Mouse (Mus musculus): Measurements from ENCODE around the gene Jmjd1c. TPM values are rescaled to one million over a fixed set of nuclear protein-coding genes. Genes with fewer than 3 reads are reported as not detected.
A peak's percentile ranks its signal among the peaks of the same experiment; 100 is the strongest.

The Jmjd1c gene
- polyA plus RNA-seq, 1 experiment from 2014 or later: 33.5 TPM

DNA sequence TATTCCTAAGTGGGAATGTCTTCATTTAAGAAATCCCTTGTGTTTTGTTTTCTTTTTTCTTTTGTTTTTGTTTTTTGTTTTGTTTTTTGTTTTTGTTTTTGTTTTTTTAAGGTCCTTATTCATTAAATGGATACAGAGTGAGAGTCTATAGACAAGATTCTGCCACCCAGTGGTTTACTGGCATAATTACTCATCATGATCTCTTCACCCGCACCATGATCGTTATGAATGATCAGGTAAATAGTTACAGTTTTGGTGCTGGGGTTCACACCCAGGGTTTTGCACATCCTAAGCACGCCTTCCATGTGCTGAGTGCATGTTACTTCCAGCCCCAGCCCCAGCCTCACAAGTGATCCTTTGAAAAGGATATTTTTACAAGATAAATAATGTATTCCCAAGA lies 120.9 kb downstream of the Jmjd1c start:
- WGBS: 85% methylated on average over 3 of the region's 3 CpGs
- H3K9me3 ChIP-seq (replicated peaks): no peaks in the 10 kb centered on the region
- H3K27me3 ChIP-seq: no peaks in the 10 kb centered on the region
- ATAC-seq (replicated peaks; ENCODE audit: insufficient number of reproducible peaks, insufficient read depth, low FRiP score, low read depth): no peak
- H3K9ac ChIP-seq: no peak overlapping the region
- no peak overlapping the region for H3K4me2 ChIP-seq
- no peak overlapping the region for H3K27ac ChIP-seq
- peaks cover 18% of the 10 kb centered on the region for H3K4me1 ChIP-seq (replicated peaks)
- H3K4me3 ChIP-seq: no peak overlapping the region
- H3K36me3 ChIP-seq: peaks cover 27% of the 10 kb centered on the region

DNA sequence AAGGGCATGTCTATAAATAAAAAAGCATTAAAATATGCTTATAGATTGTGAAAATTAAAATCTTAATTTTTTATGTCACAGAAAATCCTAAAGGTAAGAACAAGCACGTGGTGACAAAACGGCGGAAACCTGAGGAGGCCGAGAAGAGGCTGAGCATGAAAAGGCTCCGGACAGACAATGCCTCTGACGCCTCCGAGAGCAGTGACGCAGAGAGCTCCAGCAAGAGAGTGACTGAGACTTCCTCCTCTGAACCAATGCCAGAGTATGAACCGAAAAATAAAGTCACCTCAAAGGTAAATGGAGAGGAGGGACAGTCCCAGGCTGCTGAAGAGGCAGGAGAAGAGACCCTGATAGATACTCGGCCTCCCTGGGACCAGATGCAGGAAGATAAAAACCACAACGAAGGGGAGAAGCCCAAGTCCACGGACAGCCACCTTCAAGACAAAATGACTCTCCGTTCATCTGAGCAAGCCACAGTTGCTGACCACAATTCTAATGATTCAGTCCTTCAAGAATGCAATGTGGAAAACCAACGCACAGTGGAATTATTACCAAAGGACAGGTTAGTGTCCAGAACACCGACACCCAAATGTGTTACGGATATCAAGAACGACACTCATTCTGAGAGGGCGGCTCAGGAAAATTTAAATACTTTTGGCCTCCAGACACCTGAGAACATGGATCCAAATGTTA lies 123.1 kb downstream of the Jmjd1c start:
- Histone ChIP-seq H3K4me2 (no peak overlapping the region), H3K9me3 (replicated peaks) (no peaks in the 10 kb centered on the region), H3K4me1 (replicated peaks) (peaks cover 18% of the 10 kb centered on the region), H3K27ac (no peak overlapping the region), H3K4me3 (no peak overlapping the region), H3K27me3 (no peaks in the 10 kb centered on the region), H3K9ac (no peak overlapping the region), H3K36me3 (peaks cover 27% of the 10 kb centered on the region)
- no peak for ATAC-seq (replicated peaks; ENCODE audit: insufficient number of reproducible peaks, insufficient read depth, low FRiP score, low read depth)
- 86% methylated on average over 18 of the region's 18 CpGs for WGBS

DNA sequence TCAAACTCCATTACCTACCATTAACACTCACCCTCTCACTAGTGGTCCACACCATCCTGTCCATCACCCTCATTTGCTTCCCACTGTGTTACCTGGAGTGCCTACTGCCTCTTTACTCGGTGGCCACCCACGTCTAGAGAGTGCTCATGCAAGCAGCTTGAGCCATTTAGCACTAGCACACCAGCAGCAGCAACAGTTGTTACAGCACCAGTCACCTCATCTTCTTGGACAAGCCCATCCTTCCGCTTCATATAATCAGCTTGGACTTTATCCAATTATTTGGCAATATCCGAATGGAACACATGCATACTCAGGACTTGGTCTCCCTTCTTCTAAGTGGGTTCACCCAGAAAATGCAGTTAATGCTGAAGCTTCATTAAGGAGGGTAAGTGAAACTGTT lies 124.3 kb downstream of the Jmjd1c start:
- Histone ChIP-seq H3K9me3 (replicated peaks) (no peaks in the 10 kb centered on the region), H3K4me3 (no peak overlapping the region), H3K4me1 (replicated peaks) (peaks cover 18% of the 10 kb centered on the region), H3K4me2 (no peak overlapping the region), H3K27me3 (no peaks in the 10 kb centered on the region), H3K27ac (no peak overlapping the region), H3K9ac (no peak overlapping the region), H3K36me3 (peaks cover 34% of the 10 kb centered on the region)
- WGBS: 71% methylated on average over 4 of the region's 4 CpGs
- no peak for ATAC-seq (replicated peaks; ENCODE audit: insufficient number of reproducible peaks, insufficient read depth, low FRiP score, low read depth)

DNA sequence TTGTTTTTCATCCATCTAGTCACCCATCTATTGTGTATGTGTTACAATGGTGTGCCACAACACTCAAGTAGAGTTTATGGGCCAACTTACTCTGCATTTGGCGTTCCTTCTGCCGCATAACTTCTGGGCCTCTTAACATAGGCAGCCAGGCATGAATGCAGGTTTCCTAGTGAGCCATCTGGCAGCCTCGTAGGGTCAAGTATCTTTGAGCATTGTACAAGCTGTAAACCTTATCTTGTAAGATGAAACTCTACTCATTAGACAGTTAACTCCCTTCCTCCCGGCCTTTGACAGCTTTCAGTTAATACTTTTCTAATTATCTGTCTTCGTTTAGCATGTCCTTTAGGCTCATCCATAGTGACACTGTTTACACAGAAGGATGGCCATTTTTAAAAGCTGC lies 125.4 kb downstream of the Jmjd1c start:
- H3K27me3 ChIP-seq: no peaks in the 10 kb centered on the region
- no peak overlapping the region for H3K4me3 ChIP-seq
- WGBS: 34% methylated on average over 5 of the region's 5 CpGs
- H3K27ac ChIP-seq: peak overlapping the region; percentile 20; the same call in 1 of the 2 replicates
- H3K4me1 ChIP-seq (replicated peaks): peaks cover 25% of the 10 kb centered on the region
- H3K36me3 ChIP-seq: peaks cover 36% of the 10 kb centered on the region
- H3K9ac ChIP-seq: no peak overlapping the region
- H3K4me2 ChIP-seq: no peak overlapping the region
- ATAC-seq (replicated peaks; ENCODE audit: insufficient number of reproducible peaks, insufficient read depth, low FRiP score, low read depth): no peak
- H3K9me3 ChIP-seq (replicated peaks): no peaks in the 10 kb centered on the region

DNA sequence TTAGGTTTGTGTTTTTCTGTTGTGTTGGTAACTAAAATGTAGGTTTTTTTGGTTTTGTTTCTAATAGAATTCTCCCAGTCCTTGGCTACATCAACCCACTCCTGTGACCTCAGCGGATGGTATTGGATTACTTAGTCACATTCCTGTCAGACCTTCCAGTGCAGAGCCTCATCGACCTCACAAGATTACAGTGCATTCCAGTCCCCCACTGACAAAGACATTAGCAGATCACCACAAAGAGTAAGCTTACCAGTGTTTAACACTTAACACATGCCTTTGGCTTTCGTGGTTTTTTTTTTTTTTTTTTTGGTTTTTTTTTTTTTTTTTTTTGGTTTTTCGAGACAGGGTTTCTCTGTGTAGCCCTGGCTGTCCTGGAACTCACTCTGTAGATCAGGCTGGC lies 128.0 kb downstream of the Jmjd1c start:
- 35% methylated on average over 4 of the region's 4 CpGs for WGBS
- no peak overlapping the region for H3K4me2 ChIP-seq
- no peaks in the 10 kb centered on the region for H3K27me3 ChIP-seq
- H3K4me3 ChIP-seq: no peak overlapping the region
- H3K36me3 ChIP-seq: peaks cover 25% of the 10 kb centered on the region
- H3K27ac ChIP-seq: no peak overlapping the region
- peaks cover 31% of the 10 kb centered on the region for H3K4me1 ChIP-seq (replicated peaks)
- ATAC-seq (replicated peaks; ENCODE audit: insufficient number of reproducible peaks, insufficient read depth, low FRiP score, low read depth): no peak
- H3K9me3 ChIP-seq (replicated peaks): no peaks in the 10 kb centered on the region
- H3K9ac ChIP-seq: no peak overlapping the region

DNA sequence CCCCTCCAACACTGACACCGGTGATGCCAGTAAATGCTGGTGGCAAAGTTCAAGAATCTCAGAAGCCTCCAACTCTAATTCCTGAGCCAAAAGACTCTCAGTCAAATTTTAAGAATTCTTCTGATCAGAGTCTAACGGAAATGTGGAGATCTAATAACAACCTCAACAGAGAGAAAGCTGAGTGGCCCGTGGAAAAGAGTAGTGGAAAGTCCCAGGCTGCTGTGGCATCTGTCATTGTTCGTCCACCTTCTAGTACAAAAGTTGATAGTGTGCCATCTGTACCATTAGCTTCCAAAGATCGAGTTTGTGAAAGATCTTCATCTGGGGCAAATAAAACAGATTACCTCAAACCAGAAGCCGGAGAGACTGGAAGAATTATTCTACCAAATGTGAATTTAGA lies 129.6 kb downstream of the Jmjd1c start:
- H3K36me3 ChIP-seq: peaks cover 12% of the 10 kb centered on the region
- H3K4me3 ChIP-seq: no peak overlapping the region
- 74% methylated on average over 6 of the region's 6 CpGs for WGBS
- no peaks in the 10 kb centered on the region for H3K9me3 ChIP-seq (replicated peaks)
- H3K27ac ChIP-seq: peak overlapping the region; percentile 51; the same call in 1 of the 2 replicates
- H3K4me2 ChIP-seq: no peak overlapping the region
- H3K9ac ChIP-seq: no peak overlapping the region
- no peaks in the 10 kb centered on the region for H3K27me3 ChIP-seq
- H3K4me1 ChIP-seq (replicated peaks): peaks cover 33% of the 10 kb centered on the region
- no peak for ATAC-seq (replicated peaks; ENCODE audit: insufficient number of reproducible peaks, insufficient read depth, low FRiP score, low read depth)

DNA sequence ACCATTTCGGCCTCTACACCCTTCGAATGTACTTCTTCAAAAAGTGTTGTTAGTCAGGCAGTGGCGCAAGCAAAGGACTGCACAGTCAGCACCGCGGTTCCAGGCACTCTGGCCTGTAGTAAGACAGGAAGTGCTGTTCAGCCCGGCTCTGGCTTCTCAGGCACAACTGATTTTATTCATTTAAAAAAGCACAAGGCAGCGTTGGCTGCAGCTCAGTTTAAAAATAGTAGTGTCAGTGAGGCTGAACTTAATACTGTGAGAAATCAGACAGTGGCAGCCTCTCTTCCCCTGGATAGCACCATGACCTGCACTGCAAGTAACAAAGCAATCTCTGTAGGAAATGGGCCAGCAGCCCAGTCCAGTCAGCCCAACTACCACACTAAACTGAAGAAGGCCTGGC lies 130.2 kb downstream of the Jmjd1c start:
- H3K27me3 ChIP-seq: no peaks in the 10 kb centered on the region
- no peak overlapping the region for H3K4me3 ChIP-seq
- H3K9ac ChIP-seq: no peak overlapping the region
- H3K4me2 ChIP-seq: no peak overlapping the region
- H3K4me1 ChIP-seq (replicated peaks): peaks cover 31% of the 10 kb centered on the region
- no peaks in the 10 kb centered on the region for H3K9me3 ChIP-seq (replicated peaks)
- peak; percentile 70 for ATAC-seq (replicated peaks; ENCODE audit: insufficient number of reproducible peaks, insufficient read depth, low FRiP score, low read depth)
- H3K36me3 ChIP-seq: peaks cover 16% of the 10 kb centered on the region
- WGBS: 40% methylated on average over 7 of the region's 7 CpGs
- peak overlapping the region; percentile 51 for H3K27ac ChIP-seq

DNA sequence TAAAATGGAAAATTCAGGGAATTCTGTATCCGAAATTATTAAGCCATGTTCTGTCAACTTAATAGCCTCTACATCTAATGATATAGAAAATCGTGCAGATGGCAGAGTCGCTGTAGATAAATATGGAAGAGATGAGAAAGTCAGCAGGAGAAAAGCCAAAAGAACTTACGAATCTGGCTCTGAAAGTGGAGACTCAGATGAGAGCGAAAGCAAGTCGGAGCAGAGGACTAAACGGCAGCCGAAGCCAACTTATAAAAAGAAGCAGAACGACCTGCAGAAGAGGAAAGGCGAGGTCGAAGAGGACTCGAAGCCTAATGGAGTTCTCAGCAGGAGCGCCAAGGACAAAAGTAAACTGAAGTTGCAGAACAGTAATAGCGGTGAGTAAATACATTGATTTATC lies 130.6 kb downstream of the Jmjd1c start:
- 71% methylated on average over 14 of the region's 14 CpGs for WGBS
- ATAC-seq (replicated peaks; ENCODE audit: insufficient number of reproducible peaks, insufficient read depth, low FRiP score, low read depth): no peak
- H3K36me3 ChIP-seq: peaks cover 21% of the 10 kb centered on the region

DNA sequence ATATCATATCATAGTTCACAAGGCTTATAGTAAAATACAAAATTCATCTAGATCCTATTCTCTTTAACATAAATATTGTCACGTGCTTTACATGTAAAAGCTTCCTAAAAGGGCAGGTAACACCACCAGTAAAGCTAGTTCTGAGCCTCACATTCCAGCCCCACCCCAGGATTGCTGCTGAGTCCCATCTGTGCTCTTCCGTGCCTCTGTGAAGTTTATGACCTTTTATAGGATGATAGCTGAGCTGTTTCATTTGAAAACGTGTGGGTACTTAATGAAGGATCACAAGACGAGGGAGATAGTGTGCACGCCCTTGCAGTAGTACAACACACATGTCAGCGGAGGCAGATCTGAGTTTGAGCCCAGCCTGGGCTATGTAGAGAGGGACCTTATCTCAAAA lies 134.5 kb downstream of the Jmjd1c start:
- Histone ChIP-seq H3K4me2 (no peak overlapping the region), H3K9ac (no peak overlapping the region), H3K9me3 (replicated peaks) (no peaks in the 10 kb centered on the region), H3K36me3 (peaks cover 37% of the 10 kb centered on the region), H3K27me3 (no peaks in the 10 kb centered on the region), H3K4me1 (replicated peaks) (peaks cover 16% of the 10 kb centered on the region), H3K27ac (no peak overlapping the region), H3K4me3 (no peak overlapping the region)
- no peak for ATAC-seq (replicated peaks; ENCODE audit: insufficient number of reproducible peaks, insufficient read depth, low FRiP score, low read depth)
- WGBS: 61% methylated on average over 6 of the region's 6 CpGs

More for the DNA sequence above, 130.6 kb downstream of the Jmjd1c start:
- no peaks in the 10 kb centered on the region for H3K9me3 ChIP-seq (replicated peaks)
- H3K9ac ChIP-seq: no peak overlapping the region
- no peak overlapping the region for H3K4me3 ChIP-seq
- H3K27me3 ChIP-seq: no peaks in the 10 kb centered on the region
- no peak overlapping the region for H3K4me2 ChIP-seq
- peaks cover 27% of the 10 kb centered on the region for H3K4me1 ChIP-seq (replicated peaks)
- peak overlapping the region; percentile 51 for H3K27ac ChIP-seq

DNA sequence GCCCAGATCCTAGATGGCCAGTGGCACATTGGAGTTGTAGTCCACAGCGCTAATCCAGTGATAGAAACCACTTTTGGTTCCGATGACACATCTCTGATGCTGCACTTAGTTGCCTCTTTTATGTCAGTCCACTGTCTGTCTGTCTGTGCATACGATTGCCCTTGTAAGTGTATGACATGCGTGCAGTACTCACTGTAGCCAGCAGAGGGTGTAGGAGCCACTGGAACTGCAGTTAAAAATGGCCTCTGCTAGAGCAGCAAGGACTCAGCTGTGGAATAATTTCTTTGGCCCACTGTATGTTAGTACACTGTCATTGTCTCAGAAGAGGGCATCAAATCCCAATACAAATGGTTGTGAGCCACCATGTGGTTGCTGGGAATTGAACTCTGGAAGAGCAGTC lies 151.2 kb downstream of the Jmjd1c start:
- Histone ChIP-seq H3K9ac (no peak overlapping the region), H3K4me3 (no peak overlapping the region), H3K27ac (no peak overlapping the region), H3K27me3 (no peaks in the 10 kb centered on the region), H3K4me2 (no peak overlapping the region), H3K36me3 (peaks cover 74% of the 10 kb centered on the region), H3K9me3 (replicated peaks) (no peaks in the 10 kb centered on the region), H3K4me1 (replicated peaks) (peaks cover 4% of the 10 kb centered on the region; the same call in 1 of the 2 replicates)
- 91% methylated on average over 4 of the region's 4 CpGs for WGBS
- ATAC-seq (replicated peaks; ENCODE audit: insufficient number of reproducible peaks, insufficient read depth, low FRiP score, low read depth): no peak

DNA sequence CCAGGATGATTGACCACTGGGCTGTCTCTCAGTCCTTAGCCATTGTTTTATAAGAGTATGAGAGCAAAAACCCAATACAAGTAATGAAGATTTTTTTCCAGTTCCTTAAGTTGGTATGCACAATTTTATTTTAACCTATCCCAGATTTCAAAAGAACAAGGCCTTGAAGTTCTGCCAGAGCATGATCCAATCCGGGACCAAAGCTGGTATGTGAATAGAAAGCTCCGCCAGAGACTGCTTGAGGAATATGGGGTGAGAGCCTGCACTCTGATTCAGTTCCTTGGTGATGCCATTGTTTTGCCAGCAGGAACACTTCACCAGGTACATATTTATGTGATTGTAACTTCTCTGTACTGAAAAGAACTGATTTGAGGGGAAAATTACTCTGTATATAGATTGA lies 153.6 kb downstream of the Jmjd1c start:
- no peak overlapping the region for H3K27ac ChIP-seq
- H3K4me3 ChIP-seq: no peak overlapping the region
- peaks cover 73% of the 10 kb centered on the region for H3K36me3 ChIP-seq
- no peaks in the 10 kb centered on the region for H3K9me3 ChIP-seq (replicated peaks)
- WGBS: 87% methylated on average over 2 of the region's 2 CpGs
- H3K4me1 ChIP-seq (replicated peaks): peaks cover 4% of the 10 kb centered on the region; the same call in 1 of the 2 replicates
- ATAC-seq (replicated peaks; ENCODE audit: insufficient number of reproducible peaks, insufficient read depth, low FRiP score, low read depth): no peak
- H3K27me3 ChIP-seq: no peaks in the 10 kb centered on the region
- H3K4me2 ChIP-seq: no peak overlapping the region
- no peak overlapping the region for H3K9ac ChIP-seq

DNA sequence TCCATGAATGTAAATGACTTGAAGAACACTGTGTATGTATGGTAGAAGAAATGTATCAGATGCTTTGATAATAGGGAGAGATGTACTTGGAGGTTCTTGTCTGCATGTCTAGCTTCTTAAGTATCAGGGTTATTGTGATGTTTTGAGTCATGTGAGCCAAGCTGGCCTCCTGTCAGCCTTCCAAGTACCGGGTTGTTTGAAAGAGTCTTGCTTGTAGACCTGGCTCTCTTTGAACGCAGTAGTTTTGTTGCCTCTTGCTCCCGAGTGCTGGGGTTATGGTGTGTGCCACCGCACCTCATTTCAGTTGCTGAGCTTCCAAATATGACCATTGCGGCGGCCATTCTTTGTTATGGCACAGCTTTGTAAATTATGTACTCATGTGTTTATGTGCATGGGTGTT lies 154.9 kb downstream of the Jmjd1c start:
- Histone ChIP-seq H3K4me3 (no peak overlapping the region), H3K4me2 (no peak overlapping the region), H3K9ac (no peak overlapping the region), H3K27ac (no peak overlapping the region), H3K4me1 (replicated peaks) (peaks cover 4% of the 10 kb centered on the region; the same call in 1 of the 2 replicates), H3K36me3 (peaks cover 72% of the 10 kb centered on the region), H3K9me3 (replicated peaks) (no peaks in the 10 kb centered on the region), H3K27me3 (no peaks in the 10 kb centered on the region)
- 93% methylated on average over 6 of the region's 6 CpGs for WGBS
- no peak for ATAC-seq (replicated peaks; ENCODE audit: insufficient number of reproducible peaks, insufficient read depth, low FRiP score, low read depth)

All from heart, embryonic 15.5 days (tissue).